Mouse (Mus musculus) adrenal gland, adult 18-20 months (tissue): ENCODE measurements at regions not wholly inside any gene's neighbourhood (a gene's known extent, or its start where the extent isn't known, plus 50 kb on each side); places are given as distances from the start of the nearest gene placed in this dataset.
"Not testable (repeated sequence)": the region's sequence is repeated elsewhere in the genome, so short reads cannot be mapped to it uniquely, and the experiment has no call there.

Experiments used
- DNase-seq, 2 experiments: peaks; one replicate each; pipeline ENCODE4 v3.0.0; 2021 to 2022; ENCODE audit warnings: low spot score in 2 of 2

GRCm38 (mm10) chr9:94136444-94136843 lies 401.4 kb downstream of the 1190002N15Rik start:
- peak in 1 of 2 experiments; percentile 24 for DNase-seq

DNA sequence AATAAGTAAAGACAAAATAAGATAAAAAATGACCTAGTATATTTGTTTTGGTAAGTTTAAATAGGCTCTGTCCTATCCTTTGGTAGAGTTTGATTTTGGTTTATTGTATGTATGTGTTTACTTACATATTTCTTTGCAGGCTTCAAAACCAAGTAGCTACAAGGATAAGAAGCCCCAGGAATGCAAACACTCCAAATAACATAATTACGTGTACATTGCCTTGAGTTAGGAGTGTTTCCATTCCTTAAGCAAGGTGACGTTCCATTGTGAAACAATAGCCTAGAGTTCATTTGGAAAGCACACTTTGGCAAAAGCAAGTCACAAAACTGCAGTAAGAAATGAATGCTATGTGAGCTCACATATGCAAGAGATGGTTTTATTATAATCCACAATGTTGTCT lies 404.2 kb downstream of the 1190002N15Rik start:
- DNase-seq = no peak

DNA sequence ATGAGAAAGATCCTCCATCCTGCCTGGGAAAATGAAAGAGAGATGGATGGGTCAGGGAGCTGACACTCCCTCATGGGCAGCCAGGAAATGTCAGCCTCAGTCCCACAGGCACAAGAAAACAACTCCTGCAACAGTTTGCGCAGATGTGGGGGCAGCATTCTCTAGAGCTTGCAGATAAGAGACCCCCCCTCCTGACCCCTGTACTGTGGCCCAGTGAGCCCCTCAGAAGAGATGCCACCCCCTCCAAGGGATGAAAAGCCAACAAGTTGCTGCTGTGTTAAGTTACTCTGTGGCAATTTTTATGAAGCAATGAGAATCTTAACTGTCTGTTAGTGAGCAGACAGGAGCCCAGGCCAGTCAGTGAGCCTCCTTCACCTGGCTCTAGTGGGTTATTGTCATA lies 406.5 kb downstream of the 1190002N15Rik start:
- no peak for DNase-seq

- DNase-seq = no peak
Observed at GRCm38 (mm10) chr9:94116961-94117360, 420.9 kb downstream of the 1190002N15Rik start.

DNA sequence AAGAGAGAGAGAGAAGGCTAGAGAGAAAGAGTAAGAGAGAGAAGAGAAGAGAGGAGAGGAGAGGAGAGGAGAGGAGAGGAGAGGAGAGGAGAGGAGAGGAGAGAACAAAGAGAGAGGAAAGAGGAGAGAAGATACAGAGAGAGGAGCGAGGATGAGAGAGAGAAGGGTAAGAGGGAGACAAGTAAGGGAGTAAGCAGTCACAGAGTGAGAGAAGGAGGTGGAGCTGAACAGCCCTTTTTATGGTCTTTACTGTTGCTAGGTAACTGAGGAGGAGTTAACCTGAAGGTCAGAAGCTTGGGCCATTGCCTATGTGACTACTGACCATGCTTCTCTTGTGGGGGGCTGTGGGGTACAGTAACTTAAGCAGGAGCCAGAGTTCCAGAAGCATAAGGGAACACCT lies 430.2 kb downstream of the 1190002N15Rik start:
- not testable (repeated sequence) for DNase-seq

DNA sequence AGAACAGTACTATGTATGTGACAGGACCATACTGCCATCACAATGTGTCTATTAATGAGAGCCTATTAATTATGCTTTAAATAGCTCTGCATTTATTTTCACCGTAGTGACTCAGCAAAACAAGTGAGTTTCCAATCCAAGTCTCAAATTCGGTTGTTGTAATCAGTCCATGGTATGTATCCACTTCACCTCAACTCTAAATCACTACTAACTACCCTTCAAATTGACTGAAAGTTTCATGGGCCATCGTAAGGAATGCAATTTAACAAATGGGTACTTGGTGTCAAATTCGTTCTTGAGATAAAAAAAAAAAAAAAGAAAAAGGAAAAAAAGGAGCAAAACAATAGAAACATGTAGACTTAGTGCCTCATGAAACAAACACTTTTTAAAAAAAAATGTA lies 433.2 kb downstream of the 1190002N15Rik start:
- DNase-seq = no peak

DNA sequence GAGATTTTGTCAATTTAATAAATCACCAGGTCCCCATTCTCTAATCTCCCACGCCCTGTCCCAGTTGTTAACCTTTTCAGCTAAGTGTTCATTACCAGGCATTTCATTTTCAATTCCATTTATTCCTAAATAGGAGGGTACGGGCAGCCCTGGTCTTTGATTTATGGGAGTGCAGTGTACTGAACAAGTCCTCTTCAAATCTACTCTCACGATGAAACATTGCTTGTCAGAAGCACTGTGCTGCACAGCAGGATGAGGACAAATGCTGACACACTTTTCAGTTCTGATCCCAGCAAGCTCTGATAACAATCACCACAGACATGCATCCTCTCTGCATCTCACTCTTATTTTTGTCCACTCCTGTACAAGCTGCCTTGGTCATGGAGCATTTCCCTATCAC lies 435.9 kb downstream of the 1190002N15Rik start:
- no peak for DNase-seq

- DNase-seq = no peak
Observed at GRCm38 (mm10) chr9:94094800-94095199, 443.1 kb downstream of the 1190002N15Rik start.

DNA sequence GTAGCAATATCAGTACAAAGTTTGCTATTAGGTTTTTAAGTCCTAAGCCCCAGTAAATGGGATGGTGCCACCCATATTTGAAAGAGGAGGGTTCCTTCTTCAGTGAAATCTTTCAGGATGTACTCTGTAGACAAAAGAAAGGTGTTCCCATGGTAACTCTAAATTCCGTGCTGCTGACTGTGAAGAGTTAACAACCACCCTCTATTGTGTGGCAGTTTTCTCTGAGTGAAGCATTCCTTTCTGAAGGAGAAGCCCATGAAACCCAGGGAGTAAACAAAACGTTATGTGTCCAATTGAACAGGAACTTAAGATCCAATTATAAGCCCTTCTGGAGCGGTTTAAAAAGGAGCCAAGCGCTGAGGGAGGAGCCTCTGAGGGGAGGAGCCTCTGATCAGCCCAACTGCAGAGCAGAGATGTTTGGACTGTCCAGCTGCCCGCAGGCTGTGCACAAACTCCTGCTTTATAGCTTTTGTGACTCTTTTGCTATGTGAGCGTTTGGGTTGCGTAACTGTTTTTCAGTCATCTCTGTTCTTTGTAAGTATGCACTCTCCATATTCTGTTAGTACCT lies 446.1 kb downstream of the 1190002N15Rik start:
- no peak for DNase-seq

DNA sequence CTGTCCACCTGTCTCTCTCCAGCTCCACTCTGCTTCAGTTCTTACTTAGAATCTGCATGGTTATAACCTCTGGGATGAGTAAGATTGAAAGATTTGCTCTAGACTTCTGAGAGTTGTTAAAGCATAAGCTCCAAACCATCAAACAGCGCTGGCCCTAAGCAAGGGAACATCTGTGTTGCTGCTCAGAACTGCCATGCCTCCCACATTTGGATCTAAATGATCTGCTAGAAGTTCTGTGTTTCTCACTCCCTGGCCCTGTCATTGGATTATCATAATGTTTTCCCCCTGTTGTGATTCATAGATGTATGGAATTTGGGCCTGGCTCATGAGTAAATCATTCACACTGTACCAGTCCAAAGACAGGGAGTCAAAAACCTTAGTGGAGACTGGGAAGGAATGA lies 448.1 kb downstream of the 1190002N15Rik start:
- no peak for DNase-seq

- no peak for DNase-seq
Observed at GRCm38 (mm10) chr9:94083629-94084411, 454.1 kb downstream of the 1190002N15Rik start.

DNA sequence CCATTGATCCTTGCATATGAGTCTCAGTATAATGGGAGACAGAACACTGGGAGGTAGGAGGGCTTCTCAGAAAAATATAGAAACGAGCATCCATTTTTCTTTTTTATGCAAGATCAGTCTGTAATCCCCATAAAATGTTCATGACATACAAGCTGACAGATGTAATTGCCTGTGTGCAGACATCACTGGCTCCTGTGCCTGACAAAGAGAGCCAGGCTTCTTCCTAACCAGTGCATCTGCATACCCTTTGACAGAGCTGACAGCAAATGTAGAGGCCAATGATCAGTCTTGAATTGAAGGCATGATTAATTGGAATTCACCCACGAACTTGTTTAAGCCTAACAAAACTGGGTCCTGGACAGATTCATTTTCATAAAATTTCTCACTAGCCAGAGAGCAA lies 463.0 kb downstream of the 1190002N15Rik start:
- DNase-seq = no peak

- DNase-seq = no peak
Observed at GRCm38 (mm10) chr9:94067121-94067520, 470.8 kb downstream of the 1190002N15Rik start.

GRCm38 (mm10) chr9:94053229-94053628 lies 484.7 kb downstream of the 1190002N15Rik start:
- no peak for DNase-seq

DNA sequence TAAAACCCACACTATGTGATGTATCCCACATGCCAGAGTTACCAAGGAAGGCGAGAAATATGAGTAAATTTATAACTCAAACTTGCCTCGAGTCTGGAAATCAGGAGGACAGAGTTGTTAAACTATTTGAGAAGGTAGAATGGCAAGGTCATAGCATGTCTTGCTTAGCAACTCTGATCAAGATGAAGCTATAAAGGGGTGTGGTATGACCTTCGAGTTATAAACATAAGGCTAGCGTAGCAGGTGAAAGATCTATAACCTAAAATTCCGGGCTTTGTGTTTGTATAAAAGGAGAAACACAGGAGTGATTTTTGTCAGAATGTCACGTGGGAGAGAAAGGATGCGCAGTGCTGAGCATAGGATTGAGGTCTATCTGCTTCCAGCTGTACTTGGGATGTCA lies 490.0 kb downstream of the 1190002N15Rik start:
- DNase-seq = no peak

DNA sequence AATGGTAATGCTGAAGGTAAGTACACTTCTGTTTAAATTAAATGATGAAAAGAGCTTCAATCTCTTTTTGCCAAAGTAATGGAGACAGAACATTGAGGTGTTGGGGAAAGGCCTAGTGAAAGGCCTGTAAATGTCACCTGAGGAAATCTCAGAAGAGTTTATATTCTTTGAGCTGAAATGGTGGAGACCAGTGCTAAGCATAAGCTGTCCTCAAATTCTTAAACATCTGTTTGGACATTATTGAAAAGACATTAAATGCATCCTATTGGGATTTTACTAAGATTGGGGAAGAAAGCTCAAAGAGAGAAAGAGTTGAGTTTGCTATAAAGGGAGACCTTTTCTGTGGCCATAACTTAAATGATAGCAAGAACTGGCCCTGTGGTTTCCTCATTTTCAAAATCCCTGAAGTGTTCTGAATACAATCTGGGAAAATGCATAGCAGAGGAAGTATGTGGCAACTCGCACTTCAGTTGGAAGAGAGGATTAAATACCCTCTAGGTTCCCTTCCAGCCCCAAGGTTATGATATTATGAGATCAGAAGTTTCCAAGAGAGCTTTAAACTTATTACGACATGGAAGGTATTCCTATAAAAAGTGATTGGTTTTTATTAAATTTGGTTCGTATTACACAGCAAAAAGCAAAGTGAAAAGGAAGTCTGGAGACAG lies 492.3 kb downstream of the 1190002N15Rik start:
- no peak for DNase-seq

GRCm38 (mm10) chr9:94023761-94024160 lies 514.1 kb downstream of the 1190002N15Rik start:
- DNase-seq = no peak

- DNase-seq = no peak
Observed at GRCm38 (mm10) chr9:94021293-94021903, 516.5 kb downstream of the 1190002N15Rik start.

GRCm38 (mm10) chr9:94016747-94017487 lies 521.0 kb downstream of the 1190002N15Rik start:
- DNase-seq = no peak

- DNase-seq = no peak
Observed at GRCm38 (mm10) chr9:93992216-93992615, 545.7 kb downstream of the 1190002N15Rik start.

DNA sequence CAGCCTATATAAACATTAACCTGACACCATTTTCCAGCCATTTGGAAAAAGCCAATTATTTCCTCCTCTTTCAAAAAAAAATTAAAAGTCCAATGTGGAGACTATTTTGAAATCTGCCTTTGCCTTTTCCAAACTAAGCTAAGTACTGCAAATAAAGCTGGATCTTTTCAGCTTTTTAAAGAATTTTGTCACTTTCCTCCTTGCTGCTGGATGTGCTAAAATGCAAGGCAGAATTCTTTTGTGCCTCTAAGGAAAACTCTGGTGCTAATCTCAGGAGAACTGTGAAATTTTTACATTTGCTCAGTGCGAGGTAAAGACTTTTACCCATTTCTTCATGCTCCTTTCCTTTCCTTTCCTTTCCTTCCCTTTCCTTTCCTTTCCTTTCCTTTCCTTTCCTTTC lies 546.7 kb downstream of the 1190002N15Rik start:
- DNase-seq = no peak
